Mouse (Mus musculus): ENCODE results near the gene Gm9767. TPM values are rescaled to one million over a fixed set of nuclear protein-coding genes. Genes with fewer than 3 reads are reported as not detected.

The Gm9767 gene
- polyA plus RNA-seq, 1 experiment from 2014 or later = not detected

DNA sequence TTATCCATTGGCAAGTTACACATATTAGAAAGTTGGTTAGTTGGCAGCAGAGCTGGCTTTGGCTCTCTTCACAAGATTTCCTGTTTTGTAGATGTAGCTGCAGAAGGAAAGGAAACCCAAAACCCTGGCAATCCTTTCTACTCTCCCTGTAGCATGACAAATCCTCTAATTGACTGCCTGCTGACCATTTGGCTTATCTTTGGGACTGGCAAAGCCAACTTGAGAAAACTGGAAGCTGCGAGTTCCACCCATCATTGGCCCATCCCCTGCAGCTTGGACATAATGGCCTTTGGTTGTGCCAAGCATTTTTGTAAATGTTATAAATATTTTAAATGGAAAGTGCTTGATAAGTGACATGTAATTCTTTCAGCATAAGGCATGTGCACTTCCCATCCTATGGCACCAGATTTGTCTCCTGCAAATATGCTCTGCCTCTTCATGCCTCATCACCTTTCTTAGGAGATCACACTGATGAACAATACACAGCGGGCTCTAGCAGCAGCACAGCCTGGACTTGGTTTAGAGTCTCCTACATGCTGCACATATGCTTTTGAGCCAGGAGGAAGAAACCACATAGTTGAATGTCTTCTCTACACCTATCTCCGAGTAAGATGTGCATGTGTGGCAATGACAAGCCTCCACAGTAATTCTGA is 25.4 kb downstream of the Gm9767 start:
- 69% methylated on average over 3 of the region's 3 CpGs for WGBS
- Histone ChIP-seq H3K4me1 (replicated peaks) (no peaks in the 10 kb centered on the region), H3K36me3 (no peaks in the 10 kb centered on the region), H3K27me3 (replicated peaks) (no peaks in the 10 kb centered on the region), H3K4me2 (no peak overlapping the region), H3K9me3 (replicated peaks) (no peaks in the 10 kb centered on the region), H3K27ac (ENCODE audit: poor library complexity, severe bottlenecking) (no peak overlapping the region), H3K4me3 (no peak overlapping the region), H3K9ac (no peak overlapping the region)
- ATAC-seq (ENCODE audit: insufficient number of reproducible peaks, low FRiP score) = no peak

DNA sequence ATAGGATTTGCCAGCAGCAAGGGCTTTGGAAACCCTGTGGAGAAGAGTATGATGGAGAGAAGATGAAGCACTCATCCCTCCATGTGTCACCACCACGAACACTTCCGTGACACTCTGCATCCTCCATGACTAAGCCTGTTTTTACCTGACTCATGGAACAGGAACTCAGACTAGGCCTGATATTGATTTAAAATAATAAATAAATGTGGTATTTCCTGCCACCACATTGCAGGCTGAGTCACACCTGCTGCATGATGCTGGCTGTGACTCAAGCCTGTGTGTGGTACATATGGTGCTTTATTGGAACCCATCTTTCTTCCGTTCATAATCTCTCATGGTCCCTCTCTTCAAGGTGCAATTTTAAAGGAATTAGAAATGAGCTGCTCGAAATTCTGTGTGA is 36.4 kb downstream of the Gm9767 start:
- no peak overlapping the region for H3K27ac ChIP-seq (ENCODE audit: poor library complexity, severe bottlenecking)
- no peaks in the 10 kb centered on the region for H3K36me3 ChIP-seq
- no peak overlapping the region for H3K4me3 ChIP-seq
- no peaks in the 10 kb centered on the region for H3K9me3 ChIP-seq (replicated peaks)
- WGBS = 79% methylated on average over 4 of the region's 4 CpGs
- no peak overlapping the region for H3K4me2 ChIP-seq
- H3K9ac ChIP-seq = no peak overlapping the region
- no peak for ATAC-seq (ENCODE audit: insufficient number of reproducible peaks, low FRiP score)
- no peaks in the 10 kb centered on the region for H3K4me1 ChIP-seq (replicated peaks)
- no peaks in the 10 kb centered on the region for H3K27me3 ChIP-seq (replicated peaks)

DNA sequence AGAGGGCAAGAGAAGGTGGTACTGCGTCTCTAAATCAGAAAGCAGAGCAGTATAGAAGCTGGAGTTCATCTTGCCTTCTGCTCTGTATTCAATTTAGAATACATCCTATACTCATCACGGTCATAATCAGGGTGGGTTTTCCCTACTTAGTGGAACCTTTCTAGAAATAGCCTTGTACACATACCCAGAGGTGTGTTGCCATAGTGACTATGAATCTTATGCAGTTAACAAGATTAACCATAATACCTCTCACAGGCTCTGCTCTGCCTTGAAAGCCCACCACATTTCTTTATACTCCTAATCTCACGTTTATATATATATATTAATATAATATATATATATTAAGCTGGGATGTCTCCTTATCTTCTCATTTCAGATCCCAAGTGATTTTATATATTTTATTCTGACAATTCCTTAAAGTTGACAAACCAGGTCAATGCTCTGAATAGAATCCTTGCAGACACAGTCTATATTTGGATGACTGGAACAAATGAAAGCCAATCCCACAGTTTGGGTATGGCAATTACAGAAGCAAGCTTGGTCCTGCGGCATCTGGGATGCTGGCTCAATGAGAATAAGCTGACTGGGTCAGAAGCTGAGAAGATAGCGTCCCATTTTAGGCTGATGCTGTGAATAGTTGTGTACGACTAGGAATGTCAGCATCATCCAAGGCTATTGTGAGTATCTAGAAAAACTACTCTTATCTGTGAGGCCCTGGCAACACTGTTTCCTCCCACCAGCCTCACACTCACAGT is 41.2 kb downstream of the Gm9767 start:
- H3K27ac ChIP-seq (ENCODE audit: poor library complexity, severe bottlenecking) = no peak overlapping the region
- ATAC-seq (ENCODE audit: insufficient number of reproducible peaks, low FRiP score) = no peak
- no peaks in the 10 kb centered on the region for H3K9me3 ChIP-seq (replicated peaks)
- H3K36me3 ChIP-seq = no peaks in the 10 kb centered on the region
- no peaks in the 10 kb centered on the region for H3K4me1 ChIP-seq (replicated peaks)
- H3K4me3 ChIP-seq = no peak overlapping the region
- H3K27me3 ChIP-seq (replicated peaks) = no peaks in the 10 kb centered on the region
- no peak overlapping the region for H3K4me2 ChIP-seq
- 69% methylated on average over 6 of the region's 6 CpGs for WGBS
- no peak overlapping the region for H3K9ac ChIP-seq

DNA sequence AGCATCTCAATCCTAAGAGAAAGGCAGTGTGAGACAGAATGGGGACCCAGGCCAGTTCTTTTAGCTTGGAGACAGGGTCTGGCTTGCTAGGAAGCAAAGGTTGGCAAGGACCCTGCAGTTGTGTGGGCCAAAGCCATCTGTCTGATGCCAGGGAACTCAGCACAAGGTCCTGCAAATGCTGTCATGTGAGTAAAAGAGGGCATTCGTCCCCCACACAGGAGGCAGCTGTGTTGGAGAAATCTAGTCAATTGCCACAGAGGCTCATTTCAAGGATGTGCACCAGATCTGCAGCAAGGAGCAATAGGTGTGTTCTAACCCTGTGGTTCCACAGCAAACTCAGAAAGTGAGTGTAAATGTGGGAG is 41.7 kb downstream of the Gm9767 start:
- Histone ChIP-seq H3K36me3 (no peaks in the 10 kb centered on the region), H3K4me3 (no peak overlapping the region), H3K27me3 (replicated peaks) (no peaks in the 10 kb centered on the region), H3K27ac (ENCODE audit: poor library complexity, severe bottlenecking) (no peak overlapping the region), H3K9me3 (replicated peaks) (no peaks in the 10 kb centered on the region), H3K4me2 (no peak overlapping the region), H3K9ac (no peak overlapping the region), H3K4me1 (replicated peaks) (no peaks in the 10 kb centered on the region)
- ATAC-seq (ENCODE audit: insufficient number of reproducible peaks, low FRiP score) = no peak
- 59% methylated on average over 1 of the region's 1 CpGs for WGBS

Other genes starting within 250 kb of the Gm9767 start
- 1.1 and 3.1 TPM in 2 replicates for gene Tmem200a, start 797 bp downstream of the Gm9767 start, polyA plus RNA-seq (2016; fragmentation: Nextera tagmentation; extraction: Ambion mirVana)
- not detected in 2 replicates for gene Samd3, start 151.5 kb downstream of the Gm9767 start, polyA plus RNA-seq (2016; fragmentation: Nextera tagmentation; extraction: Ambion mirVana)

Measured in heart, embryonic 12.5 days (tissue).